Mouse (Mus musculus) forebrain, embryonic 16.5 days (tissue): ENCODE measurements at regions not wholly inside any gene's neighbourhood (a gene's known extent, or its start where the extent isn't known, plus 50 kb on each side); places are given as distances from the start of the nearest gene placed in this dataset.

Experiments used
- ATAC-seq: fragments of 200-750 bp; cut with Nextera tagmentation; 2 replicates; pipeline ENCODE4 v1.8.0; 2017; ENCODE audit warnings: mild to moderate bottlenecking, moderate library complexity
- H3K27ac ChIP-seq: fragments of 300-500 bp; sonication (generic); 2 replicates; pipeline ENCODE4 v1.5.1; 2014; ENCODE audit warnings: low read length, control low read depth
- H3K27me3 ChIP-seq: fragments of 300-500 bp; sonication (generic); replicated peaks from 2 replicates; pipeline ENCODE4 v1.6.1; 2014; ENCODE audit warnings: low read length; ENCODE audit not compliant: control insufficient read depth, insufficient read depth
- H3K36me3 ChIP-seq: fragments of 300-500 bp; sonication (generic); 2 replicates; pipeline ENCODE4 v1.6.1; 2014; ENCODE audit not compliant: control insufficient read depth, insufficient read depth
- H3K4me1 ChIP-seq: fragments of 300-500 bp; sonication (generic); replicated peaks from 2 replicates; pipeline ENCODE4 v1.6.1; 2014; ENCODE audit warnings: low read length; ENCODE audit not compliant: control insufficient read depth, insufficient read depth
- H3K4me2 ChIP-seq: fragments of 300-500 bp; sonication (generic); 2 replicates; pipeline ENCODE4 v1.6.1; 2014; ENCODE audit warnings: mild to moderate bottlenecking, low read length, control low read depth
- H3K4me3 ChIP-seq: fragments of 300-500 bp; sonication (generic); replicated peaks from 2 replicates; pipeline ENCODE4 v1.5.1; 2014; ENCODE audit warnings: mild to moderate bottlenecking, low read length, control low read depth
- H3K9ac ChIP-seq: fragments of 300-500 bp; sonication (generic); replicated peaks from 2 replicates; pipeline ENCODE4 v1.6.1; 2014; ENCODE audit warnings: low read depth, low read length, control low read depth
- H3K9me3 ChIP-seq: fragments of 300-500 bp; sonication (generic); 2 replicates; pipeline ENCODE4 v1.6.1; 2016; ENCODE audit warnings: low read length; ENCODE audit not compliant: control insufficient read depth
- WGBS: fragments of 180-500 bp; shearing (Covaris S2); extraction: QIAGEN DNeasy Blood & Tissue Kit; methylation state at CpG from one replicate; pipeline ENCODE4 v1.1.7; 2014; 5-methylcytosine and 5-hydroxymethylcytosine counted together

- H3K36me3 ChIP-seq: no peaks in the 10 kb centered on the region
- no peaks in the 10 kb centered on the region for H3K9me3 ChIP-seq
- H3K4me3 ChIP-seq: no peak overlapping the region
- no peak overlapping the region for H3K4me2 ChIP-seq
- H3K27me3 ChIP-seq: no peaks in the 10 kb centered on the region
- WGBS: 78% methylated on average over 5 of the region's 5 CpGs
- no peak overlapping the region for H3K27ac ChIP-seq
- ATAC-seq: no peak
- no peak overlapping the region for H3K9ac ChIP-seq
- H3K4me1 ChIP-seq: peaks cover 3% of the 10 kb centered on the region; the same call in 1 of the 2 replicates
Measured at GRCm38 (mm10) chr5:4308514-4308913, 116.3 kb downstream of the Mterf1b start.

GRCm38 (mm10) chr5:4311169-4311568 lies 119.0 kb downstream of the Mterf1b start:
- Histone ChIP-seq H3K4me3 (no peak overlapping the region), H3K36me3 (no peaks in the 10 kb centered on the region), H3K27me3 (no peaks in the 10 kb centered on the region), H3K4me2 (no peak overlapping the region), H3K9ac (no peak overlapping the region), H3K9me3 (no peaks in the 10 kb centered on the region), H3K27ac (no peak overlapping the region), H3K4me1 (peaks cover 3% of the 10 kb centered on the region; the same call in 1 of the 2 replicates)
- 39% methylated on average over 4 of the region's 4 CpGs for WGBS
- peak; percentile 72 for ATAC-seq

- no peaks in the 10 kb centered on the region for H3K36me3 ChIP-seq
- WGBS: 29% methylated on average over 4 of the region's 4 CpGs
- ATAC-seq: peak; percentile 87
Measured at GRCm38 (mm10) chr5:4311599-4311998, 119.4 kb downstream of the Mterf1b start.

GRCm38 (mm10) chr5:4312675-4313074 lies 120.5 kb downstream of the Mterf1b start:
- WGBS: 71% methylated on average over 14 of the region's 14 CpGs
- no peak overlapping the region for H3K4me2 ChIP-seq
- H3K27me3 ChIP-seq: no peaks in the 10 kb centered on the region
- H3K9me3 ChIP-seq: no peaks in the 10 kb centered on the region
- H3K36me3 ChIP-seq: no peaks in the 10 kb centered on the region
- no peak overlapping the region for H3K4me3 ChIP-seq
- H3K4me1 ChIP-seq: peaks cover 3% of the 10 kb centered on the region; the same call in 1 of the 2 replicates
- no peak overlapping the region for H3K9ac ChIP-seq
- no peak for ATAC-seq
- H3K27ac ChIP-seq: no peak overlapping the region

More at GRCm38 (mm10) chr5:4311599-4311998, 119.4 kb downstream of the Mterf1b start:
- no peak overlapping the region for H3K4me2 ChIP-seq
- H3K27me3 ChIP-seq: no peaks in the 10 kb centered on the region
- no peak overlapping the region for H3K27ac ChIP-seq
- H3K4me1 ChIP-seq: peaks cover 3% of the 10 kb centered on the region; the same call in 1 of the 2 replicates
- H3K4me3 ChIP-seq: no peak overlapping the region
- no peak overlapping the region for H3K9ac ChIP-seq
- no peaks in the 10 kb centered on the region for H3K9me3 ChIP-seq

- 91% methylated on average over 8 of the region's 8 CpGs for WGBS
- no peaks in the 10 kb centered on the region for H3K36me3 ChIP-seq
- no peak overlapping the region for H3K9ac ChIP-seq
- no peaks in the 10 kb centered on the region for H3K4me1 ChIP-seq
- no peak overlapping the region for H3K27ac ChIP-seq
- no peak overlapping the region for H3K4me2 ChIP-seq
- no peaks in the 10 kb centered on the region for H3K27me3 ChIP-seq
- H3K4me3 ChIP-seq: no peak overlapping the region
- H3K9me3 ChIP-seq: no peaks in the 10 kb centered on the region
- no peak for ATAC-seq
Measured at GRCm38 (mm10) chr5:4322634-4323386, 130.6 kb downstream of the Mterf1b start.

- WGBS: 89% methylated on average over 2 of the region's 2 CpGs
- H3K4me3 ChIP-seq: no peak overlapping the region
- H3K27me3 ChIP-seq: no peaks in the 10 kb centered on the region
- no peak overlapping the region for H3K4me2 ChIP-seq
- H3K4me1 ChIP-seq: no peaks in the 10 kb centered on the region
- H3K9ac ChIP-seq: no peak overlapping the region
- no peak overlapping the region for H3K27ac ChIP-seq
- no peaks in the 10 kb centered on the region for H3K36me3 ChIP-seq
- no peak for ATAC-seq
- H3K9me3 ChIP-seq: no peaks in the 10 kb centered on the region
Measured at GRCm38 (mm10) chr5:4323387-4323704, 131.2 kb downstream of the Mterf1b start.

- Histone ChIP-seq H3K4me2 (no peak overlapping the region), H3K27me3 (no peaks in the 10 kb centered on the region), H3K9me3 (no peaks in the 10 kb centered on the region), H3K4me3 (no peak overlapping the region), H3K36me3 (no peaks in the 10 kb centered on the region), H3K27ac (no peak overlapping the region), H3K4me1 (no peaks in the 10 kb centered on the region), H3K9ac (no peak overlapping the region)
- 26% methylated on average over 3 of the region's 3 CpGs for WGBS
- ATAC-seq: no peak
Measured at GRCm38 (mm10) chr5:4325813-4326212, 133.6 kb downstream of the Mterf1b start.

- Histone ChIP-seq H3K4me1 (no peaks in the 10 kb centered on the region), H3K4me2 (no peak overlapping the region), H3K27ac (no peak overlapping the region), H3K9me3 (no peaks in the 10 kb centered on the region), H3K36me3 (no peaks in the 10 kb centered on the region), H3K9ac (no peak overlapping the region), H3K4me3 (no peak overlapping the region), H3K27me3 (no peaks in the 10 kb centered on the region)
- WGBS: 58% methylated on average over 8 of the region's 8 CpGs
- ATAC-seq: no peak
Measured at GRCm38 (mm10) chr5:4326309-4327014, 134.3 kb downstream of the Mterf1b start.

GRCm38 (mm10) chr5:4335683-4336082 lies 143.5 kb downstream of the Mterf1b start:
- ATAC-seq: peak; percentile 68
- no peak overlapping the region for H3K9ac ChIP-seq
- no peaks in the 10 kb centered on the region for H3K9me3 ChIP-seq
- H3K4me2 ChIP-seq: no peak overlapping the region
- no peaks in the 10 kb centered on the region for H3K4me1 ChIP-seq
- no peak overlapping the region for H3K27ac ChIP-seq
- no peak overlapping the region for H3K4me3 ChIP-seq
- no peaks in the 10 kb centered on the region for H3K27me3 ChIP-seq
- WGBS: 22% methylated on average over 5 of the region's 5 CpGs
- no peaks in the 10 kb centered on the region for H3K36me3 ChIP-seq
